Mouse (Mus musculus) forebrain, embryonic 10.5 days (tissue): ENCODE measurements at regions not wholly inside any gene's neighbourhood (a gene's known extent, or its start where the extent isn't known, plus 50 kb on each side); places are given as distances from the start of the nearest gene placed in this dataset.
"Not testable (repeated sequence)": the region's sequence is repeated elsewhere in the genome, so short reads cannot be mapped to it uniquely, and the experiment has no call there.

Experiments used
- DNase-seq: peaks from one replicate; pipeline ENCODE4 v3.0.0-alpha.2; 2017; ENCODE audit warnings: low spot score; ENCODE audit errors: extremely low spot score
- H3K27ac ChIP-seq: fragments of 300-500 bp; sonication (generic); 2 replicates; pipeline ENCODE4 v1.5.1; 2016; ENCODE audit warnings: mild to moderate bottlenecking
- H3K27me3 ChIP-seq: fragments of 300-500 bp; sonication (generic); 2 replicates; pipeline ENCODE4 v1.6.1; 2016; ENCODE audit warnings: mild to moderate bottlenecking; ENCODE audit not compliant: poor library complexity, severe bottlenecking
- H3K36me3 ChIP-seq: fragments of 300-500 bp; sonication (generic); replicated peaks from 2 replicates; pipeline ENCODE4 v1.6.1; 2016; ENCODE audit warnings: mild to moderate bottlenecking, moderate library complexity
- H3K4me1 ChIP-seq: fragments of 300-500 bp; sonication (generic); 2 replicates; pipeline ENCODE4 v1.6.1; 2016
- H3K4me3 ChIP-seq: fragments of 300-500 bp; sonication (generic); 2 replicates; pipeline ENCODE4 v1.5.1; 2016; ENCODE audit warnings: mild to moderate bottlenecking, moderate library complexity
- H3K9me3 ChIP-seq: fragments of 300-500 bp; sonication (generic); 2 replicates; pipeline ENCODE4 v1.6.1; 2016; ENCODE audit warnings: mild to moderate bottlenecking, moderate library complexity
- WGBS: fragments of 180-500 bp; shearing (Covaris S2); methylation state at CpG from one replicate; pipeline ENCODE4 v1.1.7; 2016; 5-methylcytosine and 5-hydroxymethylcytosine counted together

GRCm38 (mm10) chr4:61998366-61998765 is 55.6 kb downstream of the Mup20 start:
- 24% methylated on average over 4 of the region's 4 CpGs for WGBS
- H3K27me3 ChIP-seq = no peaks in the 10 kb centered on the region
- no peaks in the 10 kb centered on the region for H3K9me3 ChIP-seq

GRCm38 (mm10) chr4:61989941-61990340 is 64.0 kb downstream of the Mup20 start:
- not testable (repeated sequence) for H3K27ac ChIP-seq, H3K4me3 ChIP-seq, H3K27me3 ChIP-seq, H3K4me1 ChIP-seq, H3K9me3 ChIP-seq, H3K36me3 ChIP-seq, DNase-seq

More at GRCm38 (mm10) chr4:61998366-61998765, 55.6 kb downstream of the Mup20 start:
- H3K27ac ChIP-seq = no peak overlapping the region
- peak; percentile 15 for DNase-seq
- no peak overlapping the region for H3K4me3 ChIP-seq
- no peaks in the 10 kb centered on the region for H3K36me3 ChIP-seq
- no peaks in the 10 kb centered on the region for H3K4me1 ChIP-seq

DNA sequence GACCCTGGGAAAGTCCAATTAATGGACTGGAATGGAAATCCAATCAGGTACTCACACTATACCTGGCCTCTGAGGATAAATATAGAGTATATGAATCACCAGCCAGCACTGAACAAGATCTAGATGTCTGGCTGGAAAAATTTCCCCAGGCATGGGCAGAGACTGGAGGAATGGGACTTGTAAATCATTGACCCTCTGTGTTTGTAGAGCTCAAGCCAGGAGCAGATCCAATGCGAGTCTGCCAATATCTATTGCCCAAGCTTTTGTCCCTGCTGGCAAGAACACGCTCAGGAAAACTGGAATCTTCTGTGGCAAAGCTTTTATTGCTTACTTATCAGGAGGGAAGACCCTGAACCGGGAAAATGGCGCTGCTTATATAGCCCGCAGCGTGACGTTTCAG is 77.8 kb downstream of the Mup20 start:
- Histone ChIP-seq H3K27ac (no peak overlapping the region), H3K36me3 (no peaks in the 10 kb centered on the region), H3K4me3 (no peak overlapping the region), H3K27me3 (no peaks in the 10 kb centered on the region), H3K9me3 (peaks cover 2% of the 10 kb centered on the region; the same call in 1 of the 2 replicates), H3K4me1 (no peaks in the 10 kb centered on the region)
- WGBS = 96% methylated on average over 7 of the region's 7 CpGs
- DNase-seq = no peak

DNA sequence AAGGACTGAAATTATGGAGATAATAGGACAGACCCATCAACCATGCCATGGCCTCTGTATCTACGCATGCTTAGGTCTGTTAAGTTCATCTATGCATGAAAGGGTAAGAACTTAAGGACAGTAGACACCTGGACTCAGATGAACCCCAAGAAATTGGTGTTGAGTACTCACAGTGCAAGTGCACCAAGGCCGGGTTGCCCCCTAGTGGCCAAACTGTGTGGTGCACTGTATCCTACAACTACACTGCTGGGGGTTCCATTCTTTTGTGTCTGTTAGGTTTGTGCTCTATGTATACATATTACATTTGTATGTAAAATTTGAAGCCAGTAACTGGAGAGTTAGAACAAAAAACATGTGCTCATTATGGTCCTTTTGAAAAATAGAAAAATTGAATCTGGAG is 80.7 kb downstream of the Mup20 start:
- WGBS = 65% methylated on average over 2 of the region's 2 CpGs
- DNase-seq = no peak
- H3K9me3 ChIP-seq = peaks cover 2% of the 10 kb centered on the region; the same call in 1 of the 2 replicates
- no peak overlapping the region for H3K4me3 ChIP-seq
- no peak overlapping the region for H3K27ac ChIP-seq
- no peaks in the 10 kb centered on the region for H3K4me1 ChIP-seq
- no peaks in the 10 kb centered on the region for H3K27me3 ChIP-seq
- no peaks in the 10 kb centered on the region for H3K36me3 ChIP-seq

DNA sequence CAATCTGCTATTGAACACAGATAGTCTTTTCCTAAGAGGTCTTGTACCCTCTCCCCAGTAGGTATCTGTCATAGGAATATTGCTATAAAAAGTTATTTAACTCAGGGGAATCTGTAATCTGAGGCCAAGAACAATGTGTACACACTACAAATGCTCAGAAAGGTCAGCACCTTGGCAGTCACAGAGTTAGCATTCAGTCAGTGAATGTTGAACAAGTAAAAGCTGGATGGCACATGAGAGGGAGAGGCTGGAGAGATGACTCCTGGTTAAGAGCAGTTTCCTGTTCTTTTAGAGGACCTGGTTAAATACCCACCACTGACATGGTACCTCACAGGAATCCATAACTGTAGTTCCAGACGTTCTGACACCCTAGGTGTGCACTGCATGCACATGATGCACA is 84.3 kb downstream of the Mup20 start:
- 81% methylated on average over 1 of the region's 1 CpGs for WGBS
- no peak overlapping the region for H3K4me3 ChIP-seq
- no peaks in the 10 kb centered on the region for H3K9me3 ChIP-seq
- H3K27me3 ChIP-seq = no peaks in the 10 kb centered on the region
- no peak overlapping the region for H3K27ac ChIP-seq
- DNase-seq = no peak
- H3K36me3 ChIP-seq = no peaks in the 10 kb centered on the region
- no peaks in the 10 kb centered on the region for H3K4me1 ChIP-seq

DNA sequence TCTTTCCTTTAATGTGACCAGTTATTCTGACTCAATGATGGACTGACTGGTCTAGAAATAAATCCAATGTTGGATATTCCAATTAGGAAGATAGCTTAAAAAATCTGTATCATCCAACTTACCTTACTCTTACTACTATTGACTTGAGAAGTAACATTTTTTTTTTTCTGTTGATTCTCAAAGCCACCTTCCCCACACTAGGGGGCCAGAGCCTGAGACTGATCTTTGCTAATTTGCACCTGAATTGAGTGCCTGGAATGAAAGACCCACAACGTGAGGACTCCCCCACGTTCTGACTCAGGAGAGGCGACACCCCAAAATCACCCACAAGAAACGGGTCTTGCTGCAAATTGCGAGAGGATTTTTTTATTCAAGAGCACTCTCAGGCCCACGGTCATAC is 86.3 kb downstream of the Mup20 start:
- H3K9me3 ChIP-seq, DNase-seq, H3K36me3 ChIP-seq, H3K4me3 ChIP-seq, H3K27me3 ChIP-seq, H3K27ac ChIP-seq, H3K4me1 ChIP-seq: not testable (repeated sequence)
- WGBS = 82% methylated on average over 6 of the region's 6 CpGs

- H3K4me3 ChIP-seq = no peak overlapping the region
- no peaks in the 10 kb centered on the region for H3K27me3 ChIP-seq
- no peaks in the 10 kb centered on the region for H3K36me3 ChIP-seq
- H3K27ac ChIP-seq = no peak overlapping the region
- H3K9me3 ChIP-seq = no peaks in the 10 kb centered on the region
- no peak for DNase-seq
- no peaks in the 10 kb centered on the region for H3K4me1 ChIP-seq
Observed at GRCm38 (mm10) chr4:61962315-61962714, 91.6 kb downstream of the Mup20 start.
